ENCODE assay signal across 25 mouse cellular contexts in genomic region chr5:107035376-107035775, GRCm38 (mm10).
DNase-seq lines count a peak whose midpoint lies in the region; ATAC-seq and TF ChIP-seq lines count a peak whose summit lies in the region.
"Had no signal": no experiment of that assay in that cellular context is flagged by ENCODE, and none has a peak within 500 bp of the region (broad histone marks: within the 10 kb centered on the region; RNA-seq: fewer than 3 reads in every experiment).

No protein-coding gene starts in this region.

- H3K4me3 ChIP-seq in heart, postnatal 0 days (ENCODE audit: low read depth, low read length): no peak overlapping the region
- no peak overlapping the region for H3K4me3 ChIP-seq in heart, embryonic 11.5 days (ENCODE audit: low read depth, low read length)
- no peak overlapping the region for H3K4me3 ChIP-seq in lung, embryonic 16.5 days (ENCODE audit: low read length)
- no peak overlapping the region for H3K4me3 ChIP-seq in limb, embryonic 15.5 days
- H3K4me3 ChIP-seq in heart, embryonic 10.5 days: no peak overlapping the region
- H3K4me3 ChIP-seq: embryonic facial prominence, embryonic 12.5 days; forebrain, embryonic 10.5 days; hindbrain, embryonic 13.5 days; layer of hippocampus, adult 2 months had no signal

- H3K27ac ChIP-seq in heart, postnatal 0 days (ENCODE audit: low read depth): no peak overlapping the region
- no peak overlapping the region for H3K27ac ChIP-seq in heart, embryonic 11.5 days (ENCODE audit: low read depth, low read length)
- H3K27ac ChIP-seq in lung, embryonic 16.5 days (ENCODE audit: low read length): peak overlapping the region; percentile 52
- H3K27ac ChIP-seq in limb, embryonic 15.5 days: 0 out of 2 replicates have a peak overlapping the region, but pooled peaks have one; percentile 5
- H3K27ac ChIP-seq in heart, embryonic 10.5 days: no peak overlapping the region
- H3K27ac ChIP-seq: embryonic facial prominence, embryonic 12.5 days; forebrain, embryonic 10.5 days; hindbrain, embryonic 13.5 days; layer of hippocampus, adult 2 months had no signal

- TF ChIP-seq EP300 in heart, postnatal 0 days (IDR thresholded peaks at IDR 0.05; ENCODE audit: low read depth): no peak

- H3K36me3 ChIP-seq in heart, postnatal 0 days (replicated peaks; ENCODE audit: control insufficient read depth, insufficient read depth, low read length): no peaks in the 10 kb centered on the region
- H3K36me3 ChIP-seq in heart, embryonic 11.5 days (ENCODE audit: control insufficient read depth, insufficient read depth, low read length): no peaks in the 10 kb centered on the region
- H3K36me3 ChIP-seq in lung, embryonic 16.5 days (ENCODE audit: control insufficient read depth, insufficient read depth, low read length): no peaks in the 10 kb centered on the region
- H3K36me3 ChIP-seq in limb, embryonic 15.5 days: no peaks in the 10 kb centered on the region
- H3K36me3 ChIP-seq in heart, embryonic 10.5 days: no peaks in the 10 kb centered on the region
- H3K36me3 ChIP-seq: embryonic facial prominence, embryonic 12.5 days; forebrain, embryonic 10.5 days; G1E; hindbrain, embryonic 13.5 days had no signal

- 0 out of 2 replicates have a peak, but pooled peaks cover 4% of the 10 kb centered on the region for H3K4me1 ChIP-seq in heart, postnatal 0 days (ENCODE audit: control insufficient read depth, insufficient read depth)
- no peaks in the 10 kb centered on the region for H3K4me1 ChIP-seq in heart, embryonic 11.5 days (ENCODE audit: control insufficient read depth, insufficient read depth, low read length)
- peaks cover 15% of the 10 kb centered on the region for H3K4me1 ChIP-seq in lung, embryonic 16.5 days (replicated peaks; ENCODE audit: control insufficient read depth, insufficient read depth, low read length)
- H3K4me1 ChIP-seq in limb, embryonic 15.5 days: peaks cover 20% of the 10 kb centered on the region
- H3K4me1 ChIP-seq in heart, embryonic 10.5 days: peaks cover 10% of the 10 kb centered on the region; the same call in 1 of the 2 replicates
- H3K4me1 ChIP-seq: hindbrain, embryonic 13.5 days had no signal

- 59% methylated on average over 4 of the region's 4 CpGs for WGBS in heart, postnatal 0 days
- 68% methylated on average over 4 of the region's 4 CpGs for WGBS in heart, embryonic 11.5 days (ENCODE audit: insufficient replicate concordance)
- WGBS in lung, embryonic 16.5 days: 30% methylated on average over 4 of the region's 4 CpGs
- WGBS in limb, embryonic 15.5 days: 23% methylated on average over 4 of the region's 4 CpGs
- WGBS in heart, embryonic 10.5 days: 73% methylated on average over 4 of the region's 4 CpGs

- peaks cover 8% of the 10 kb centered on the region; the same call in 1 of the 2 replicates for H3K9me3 ChIP-seq in heart, postnatal 0 days (replicated peaks; ENCODE audit: control insufficient read depth, low read length)
- no peaks in the 10 kb centered on the region for H3K9me3 ChIP-seq in heart, embryonic 11.5 days (replicated peaks; ENCODE audit: control insufficient read depth, low read length)
- H3K9me3 ChIP-seq in lung, embryonic 16.5 days (ENCODE audit: control insufficient read depth, low read length): no peaks in the 10 kb centered on the region; the same call in 1 of the 2 replicates
- no peaks in the 10 kb centered on the region for H3K9me3 ChIP-seq in limb, embryonic 15.5 days
- no peaks in the 10 kb centered on the region; the same call in 1 of the 2 replicates for H3K9me3 ChIP-seq in heart, embryonic 10.5 days
- H3K9me3 ChIP-seq: embryonic facial prominence, embryonic 12.5 days; G1E had no signal

- no peak for TF ChIP-seq CTCF in heart, postnatal 0 days (IDR thresholded peaks at IDR 0.05; ENCODE audit: low read depth)

- no peaks in the 10 kb centered on the region for H3K27me3 ChIP-seq in heart, postnatal 0 days (ENCODE audit: control insufficient read depth, insufficient read depth, low read length)
- no peaks in the 10 kb centered on the region for H3K27me3 ChIP-seq in heart, embryonic 11.5 days (ENCODE audit: control insufficient read depth, insufficient read depth, low read length)
- no peaks in the 10 kb centered on the region for H3K27me3 ChIP-seq in lung, embryonic 16.5 days (ENCODE audit: control insufficient read depth, insufficient read depth, low read depth, low read length)
- no peaks in the 10 kb centered on the region for H3K27me3 ChIP-seq in limb, embryonic 15.5 days
- H3K27me3 ChIP-seq in heart, embryonic 10.5 days (ENCODE audit: insufficient read depth, poor library complexity, severe bottlenecking): peaks cover 6% of the 10 kb centered on the region; the same call in 1 of the 2 replicates
- H3K27me3 ChIP-seq: embryonic facial prominence, embryonic 12.5 days; hindbrain, embryonic 13.5 days; Patski had no signal

- peak; percentile 6 for DNase-seq in heart, postnatal 0 days (ENCODE audit: low spot score)
- DNase-seq in lung, postnatal 4 days: no peak
- no peak for DNase-seq in adrenal gland, adult (ENCODE audit: inconsistent age in 2 of 2, low spot score in 1 of 2)
- DNase-seq in heart, embryonic 10.5 days (ENCODE audit: low spot score): no peak
- DNase-seq: adrenal gland, postnatal 25 days; cerebellum, adult 11-12 months; cerebellum, adult 9-11 months; embryo, embryonic 11 days; heart, postnatal 4 days; kidney, adult 11 months; kidney, postnatal 25 days; lung, postnatal 14 days; thymus, postnatal 25 days had no signal

- no peak overlapping the region for H3K9ac ChIP-seq in heart, postnatal 0 days (replicated peaks; ENCODE audit: low read depth, low read length)
- H3K9ac ChIP-seq in heart, embryonic 11.5 days (ENCODE audit: low read depth, low read length): no peak overlapping the region
- no peak overlapping the region for H3K9ac ChIP-seq in lung, embryonic 16.5 days (ENCODE audit: low read length)
- no peak overlapping the region for H3K9ac ChIP-seq in limb, embryonic 15.5 days
- H3K9ac ChIP-seq: embryonic facial prominence, embryonic 12.5 days; hindbrain, embryonic 13.5 days had no signal

- H3K4me2 ChIP-seq in heart, postnatal 0 days (ENCODE audit: low read depth, low read length): no peak overlapping the region
- no peak overlapping the region for H3K4me2 ChIP-seq in heart, embryonic 11.5 days
- no peak overlapping the region for H3K4me2 ChIP-seq in lung, embryonic 16.5 days (ENCODE audit: low read depth, low read length)
- no peak overlapping the region for H3K4me2 ChIP-seq in limb, embryonic 15.5 days
- H3K4me2 ChIP-seq: embryonic facial prominence, embryonic 12.5 days; hindbrain, embryonic 13.5 days; liver, embryonic 11.5 days; midbrain, embryonic 11.5 days had no signal

- no peak for ATAC-seq in heart, postnatal 0 days (ENCODE audit: insufficient read depth, low read depth)
- no peak for ATAC-seq in heart, embryonic 11.5 days (replicated peaks; ENCODE audit: insufficient number of reproducible peaks, low FRiP score, low TSS enrichment)
- ATAC-seq in lung, embryonic 16.5 days (ENCODE audit: low read depth): peak; percentile 56; the same call in 1 of the 2 replicates
- no peak for ATAC-seq in limb, embryonic 15.5 days (ENCODE audit: insufficient number of reproducible peaks, low FRiP score, low TSS enrichment, low read depth)
- ATAC-seq: forebrain, embryonic 16.5 days; Patski had no signal

Comparison
In these comparisons a context has a peak if more than half of its experiments do, and no peak if none do; other contexts are left out.
1. H3K27ac ChIP-seq: peak in lung, embryonic 16.5 days (single experiment) and limb, embryonic 15.5 days (single experiment); none in heart, postnatal 0 days (single experiment), heart, embryonic 11.5 days (single experiment) and heart, embryonic 10.5 days (single experiment).